Mouse (Mus musculus): Measurements from ENCODE around the gene Dnah11. TPM values are rescaled to one million over a fixed set of nuclear protein-coding genes. Genes with fewer than 3 reads are reported as not detected.
A peak's percentile ranks its signal among the peaks of the same experiment; 100 is the strongest.

Dnah11 gene
- polyA plus RNA-seq, 1 experiment from 2014 or later, result 0.09 TPM

- H3K27ac ChIP-seq (ENCODE audit: low read length), result no peak overlapping the region
- no peak overlapping the region for H3K4me2 ChIP-seq (ENCODE audit: low read depth, low read length)
- no peak for ATAC-seq
- H3K9ac ChIP-seq (ENCODE audit: low read depth, low read length), result no peak overlapping the region
- 81% methylated on average over 1 of the region's 1 CpGs for WGBS
- H3K27me3 ChIP-seq (replicated peaks; ENCODE audit: control insufficient read depth, insufficient read depth, low read length), result no peaks in the 10 kb centered on the region
- no peaks in the 10 kb centered on the region for H3K36me3 ChIP-seq (ENCODE audit: control insufficient read depth, insufficient read depth, low read length)
- H3K9me3 ChIP-seq (ENCODE audit: control insufficient read depth, low read length), result no peaks in the 10 kb centered on the region
- H3K4me1 ChIP-seq (ENCODE audit: control insufficient read depth, insufficient read depth, low read length), result peaks cover 21% of the 10 kb centered on the region
- no peak overlapping the region for H3K4me3 ChIP-seq (ENCODE audit: low read length)
Measured at GRCm38 (mm10) chr12:118184731-118185130, 14.1 kb downstream of the Dnah11 start.

- H3K27ac ChIP-seq (ENCODE audit: low read length), result no peak overlapping the region
- ATAC-seq, result no peak
- no peaks in the 10 kb centered on the region for H3K4me1 ChIP-seq (ENCODE audit: control insufficient read depth, insufficient read depth, low read length)
- no peaks in the 10 kb centered on the region for H3K27me3 ChIP-seq (replicated peaks; ENCODE audit: control insufficient read depth, insufficient read depth, low read length)
- 94% methylated on average over 5 of the region's 5 CpGs for WGBS
- H3K36me3 ChIP-seq (ENCODE audit: control insufficient read depth, insufficient read depth, low read length), result no peaks in the 10 kb centered on the region
- no peak overlapping the region for H3K4me2 ChIP-seq (ENCODE audit: low read depth, low read length)
- no peak overlapping the region for H3K9ac ChIP-seq (ENCODE audit: low read depth, low read length)
- H3K4me3 ChIP-seq (ENCODE audit: low read length), result no peak overlapping the region
- H3K9me3 ChIP-seq (ENCODE audit: control insufficient read depth, low read length), result no peaks in the 10 kb centered on the region
Measured at GRCm38 (mm10) chr12:118177756-118178155, 21.1 kb downstream of the Dnah11 start.

GRCm38 (mm10) chr12:118164785-118165184 is 34.1 kb downstream of the Dnah11 start:
- Histone ChIP-seq H3K4me2 (ENCODE audit: low read depth, low read length) (no peak overlapping the region), H3K36me3 (ENCODE audit: control insufficient read depth, insufficient read depth, low read length) (no peaks in the 10 kb centered on the region), H3K4me1 (ENCODE audit: control insufficient read depth, insufficient read depth, low read length) (no peaks in the 10 kb centered on the region), H3K9ac (ENCODE audit: low read depth, low read length) (no peak overlapping the region), H3K27ac (ENCODE audit: low read length) (no peak overlapping the region), H3K4me3 (ENCODE audit: low read length) (no peak overlapping the region), H3K9me3 (ENCODE audit: control insufficient read depth, low read length) (no peaks in the 10 kb centered on the region), H3K27me3 (replicated peaks; ENCODE audit: control insufficient read depth, insufficient read depth, low read length) (no peaks in the 10 kb centered on the region)
- 23% methylated on average over 4 of the region's 4 CpGs for WGBS
- ATAC-seq, result no peak

GRCm38 (mm10) chr12:118156986-118157385 is 41.9 kb downstream of the Dnah11 start:
- no peak overlapping the region for H3K4me3 ChIP-seq (ENCODE audit: low read length)
- H3K27me3 ChIP-seq (replicated peaks; ENCODE audit: control insufficient read depth, insufficient read depth, low read length), result no peaks in the 10 kb centered on the region
- H3K27ac ChIP-seq (ENCODE audit: low read length), result no peak overlapping the region
- no peak for ATAC-seq
- no peak overlapping the region for H3K4me2 ChIP-seq (ENCODE audit: low read depth, low read length)
- no peak overlapping the region for H3K9ac ChIP-seq (ENCODE audit: low read depth, low read length)
- no peaks in the 10 kb centered on the region for H3K9me3 ChIP-seq (ENCODE audit: control insufficient read depth, low read length)
- H3K36me3 ChIP-seq (ENCODE audit: control insufficient read depth, insufficient read depth, low read length), result no peaks in the 10 kb centered on the region
- WGBS, result 88% methylated on average over 5 of the region's 5 CpGs
- no peaks in the 10 kb centered on the region for H3K4me1 ChIP-seq (ENCODE audit: control insufficient read depth, insufficient read depth, low read length)

GRCm38 (mm10) chr12:118147521-118148033 is 51.3 kb downstream of the Dnah11 start:
- H3K4me1 ChIP-seq (ENCODE audit: control insufficient read depth, insufficient read depth, low read length), result no peaks in the 10 kb centered on the region
- 54% methylated on average over 2 of the region's 2 CpGs for WGBS
- H3K27me3 ChIP-seq (replicated peaks; ENCODE audit: control insufficient read depth, insufficient read depth, low read length), result no peaks in the 10 kb centered on the region
- H3K9me3 ChIP-seq (ENCODE audit: control insufficient read depth, low read length), result no peaks in the 10 kb centered on the region
- H3K36me3 ChIP-seq (ENCODE audit: control insufficient read depth, insufficient read depth, low read length), result no peaks in the 10 kb centered on the region
- H3K9ac ChIP-seq (ENCODE audit: low read depth, low read length), result no peak overlapping the region
- ATAC-seq, result 0 out of 2 replicates have a peak, but pooled peaks have one; percentile 60
- H3K4me2 ChIP-seq (ENCODE audit: low read depth, low read length), result no peak overlapping the region
- no peak overlapping the region for H3K27ac ChIP-seq (ENCODE audit: low read length)
- H3K4me3 ChIP-seq (ENCODE audit: low read length), result no peak overlapping the region

- 88% methylated on average over 4 of the region's 4 CpGs for WGBS
Measured at GRCm38 (mm10) chr12:118128116-118128515, 70.7 kb downstream of the Dnah11 start.

GRCm38 (mm10) chr12:118119668-118120067 is 79.2 kb downstream of the Dnah11 start:
- no peaks in the 10 kb centered on the region for H3K36me3 ChIP-seq (ENCODE audit: control insufficient read depth, insufficient read depth, low read length)
- WGBS, result 95% methylated on average over 3 of the region's 3 CpGs
- H3K4me1 ChIP-seq (ENCODE audit: control insufficient read depth, insufficient read depth, low read length), result no peaks in the 10 kb centered on the region
- no peak overlapping the region for H3K4me2 ChIP-seq (ENCODE audit: low read depth, low read length)
- no peak overlapping the region for H3K27ac ChIP-seq (ENCODE audit: low read length)
- H3K27me3 ChIP-seq (replicated peaks; ENCODE audit: control insufficient read depth, insufficient read depth, low read length), result no peaks in the 10 kb centered on the region
- no peaks in the 10 kb centered on the region for H3K9me3 ChIP-seq (ENCODE audit: control insufficient read depth, low read length)
- H3K4me3 ChIP-seq (ENCODE audit: low read length), result no peak overlapping the region
- no peak for ATAC-seq
- no peak overlapping the region for H3K9ac ChIP-seq (ENCODE audit: low read depth, low read length)

More at GRCm38 (mm10) chr12:118128116-118128515, 70.7 kb downstream of the Dnah11 start:
- no peaks in the 10 kb centered on the region for H3K27me3 ChIP-seq (replicated peaks; ENCODE audit: control insufficient read depth, insufficient read depth, low read length)
- no peaks in the 10 kb centered on the region for H3K9me3 ChIP-seq (ENCODE audit: control insufficient read depth, low read length)
- H3K36me3 ChIP-seq (ENCODE audit: control insufficient read depth, insufficient read depth, low read length), result no peaks in the 10 kb centered on the region
- H3K9ac ChIP-seq (ENCODE audit: low read depth, low read length), result no peak overlapping the region
- no peaks in the 10 kb centered on the region for H3K4me1 ChIP-seq (ENCODE audit: control insufficient read depth, insufficient read depth, low read length)
- ATAC-seq, result no peak
- H3K27ac ChIP-seq (ENCODE audit: low read length), result no peak overlapping the region
- no peak overlapping the region for H3K4me3 ChIP-seq (ENCODE audit: low read length)
- H3K4me2 ChIP-seq (ENCODE audit: low read depth, low read length), result no peak overlapping the region

GRCm38 (mm10) chr12:118112599-118112998 is 86.2 kb downstream of the Dnah11 start:
- no peak overlapping the region for H3K4me3 ChIP-seq (ENCODE audit: low read length)
- H3K27ac ChIP-seq (ENCODE audit: low read length), result no peak overlapping the region
- H3K36me3 ChIP-seq (ENCODE audit: control insufficient read depth, insufficient read depth, low read length), result no peaks in the 10 kb centered on the region
- WGBS, result 57% methylated on average over 8 of the region's 8 CpGs
- no peaks in the 10 kb centered on the region for H3K9me3 ChIP-seq (ENCODE audit: control insufficient read depth, low read length)
- no peak overlapping the region for H3K4me2 ChIP-seq (ENCODE audit: low read depth, low read length)
- no peaks in the 10 kb centered on the region for H3K4me1 ChIP-seq (ENCODE audit: control insufficient read depth, insufficient read depth, low read length)
- no peak overlapping the region for H3K9ac ChIP-seq (ENCODE audit: low read depth, low read length)
- no peak for ATAC-seq
- no peaks in the 10 kb centered on the region for H3K27me3 ChIP-seq (replicated peaks; ENCODE audit: control insufficient read depth, insufficient read depth, low read length)

GRCm38 (mm10) chr12:118111896-118112295 is 86.9 kb downstream of the Dnah11 start:
- Histone ChIP-seq H3K9ac (ENCODE audit: low read depth, low read length) (no peak overlapping the region), H3K4me1 (ENCODE audit: control insufficient read depth, insufficient read depth, low read length) (no peaks in the 10 kb centered on the region), H3K4me3 (ENCODE audit: low read length) (no peak overlapping the region), H3K36me3 (ENCODE audit: control insufficient read depth, insufficient read depth, low read length) (no peaks in the 10 kb centered on the region), H3K9me3 (ENCODE audit: control insufficient read depth, low read length) (no peaks in the 10 kb centered on the region), H3K27me3 (replicated peaks; ENCODE audit: control insufficient read depth, insufficient read depth, low read length) (no peaks in the 10 kb centered on the region), H3K27ac (ENCODE audit: low read length) (no peak overlapping the region), H3K4me2 (ENCODE audit: low read depth, low read length) (no peak overlapping the region)
- ATAC-seq, result no peak
- WGBS, result 84% methylated on average over 3 of the region's 3 CpGs

GRCm38 (mm10) chr12:118107719-118108118 is 91.1 kb downstream of the Dnah11 start:
- ATAC-seq, result no peak

More at GRCm38 (mm10) chr12:118107719-118108118, 91.1 kb downstream of the Dnah11 start:
- Histone ChIP-seq H3K4me3 (ENCODE audit: low read length) (no peak overlapping the region), H3K27ac (ENCODE audit: low read length) (no peak overlapping the region), H3K36me3 (ENCODE audit: control insufficient read depth, insufficient read depth, low read length) (no peaks in the 10 kb centered on the region), H3K4me2 (ENCODE audit: low read depth, low read length) (no peak overlapping the region), H3K4me1 (ENCODE audit: control insufficient read depth, insufficient read depth, low read length) (no peaks in the 10 kb centered on the region), H3K27me3 (replicated peaks; ENCODE audit: control insufficient read depth, insufficient read depth, low read length) (no peaks in the 10 kb centered on the region), H3K9ac (ENCODE audit: low read depth, low read length) (no peak overlapping the region), H3K9me3 (ENCODE audit: control insufficient read depth, low read length) (no peaks in the 10 kb centered on the region)
- 83% methylated on average over 1 of the region's 1 CpGs for WGBS
